Mouse (Mus musculus) urinary bladder, postnatal 25 days (tissue): ENCODE data around the gene Map4k4.

ENCODE experiments used
- DNase-seq: peaks from one replicate; pipeline ENCODE4 v3.0.0; 2022; ENCODE audit warnings: low spot score

Map4k4 gene

GRCm38 (mm10) chr1:39936332-39936802 is 35.7 kb downstream of the Map4k4 start:
- peak; percentile 69 for DNase-seq

GRCm38 (mm10) chr1:39936934-39937333 is 36.2 kb downstream of the Map4k4 start:
- DNase-seq, result no peak

- no peak for DNase-seq
Observed at GRCm38 (mm10) chr1:39937609-39938008, 36.9 kb downstream of the Map4k4 start.

DNA sequence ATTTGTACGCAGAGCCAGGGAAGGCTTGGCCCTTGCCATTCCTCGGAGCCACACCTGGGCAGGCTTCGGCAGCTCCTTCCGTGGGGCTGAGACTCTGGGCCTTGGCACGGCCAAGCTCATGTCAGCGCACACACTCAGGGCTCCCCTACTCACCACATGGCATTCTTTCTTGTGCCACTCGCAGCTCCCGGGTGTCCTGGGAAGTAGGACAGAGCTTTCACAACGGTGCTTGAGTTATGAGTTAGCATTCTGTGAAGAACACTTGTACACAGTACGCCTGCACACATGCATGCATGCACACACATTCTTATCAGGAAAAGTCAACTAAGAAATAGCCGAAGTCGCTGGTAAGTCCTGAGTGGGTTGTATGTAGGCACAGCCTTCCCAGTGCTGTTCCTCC is 38.7 kb downstream of the Map4k4 start:
- no peak for DNase-seq

- no peak for DNase-seq
Observed at GRCm38 (mm10) chr1:39940342-39940741, 39.6 kb downstream of the Map4k4 start.

DNA sequence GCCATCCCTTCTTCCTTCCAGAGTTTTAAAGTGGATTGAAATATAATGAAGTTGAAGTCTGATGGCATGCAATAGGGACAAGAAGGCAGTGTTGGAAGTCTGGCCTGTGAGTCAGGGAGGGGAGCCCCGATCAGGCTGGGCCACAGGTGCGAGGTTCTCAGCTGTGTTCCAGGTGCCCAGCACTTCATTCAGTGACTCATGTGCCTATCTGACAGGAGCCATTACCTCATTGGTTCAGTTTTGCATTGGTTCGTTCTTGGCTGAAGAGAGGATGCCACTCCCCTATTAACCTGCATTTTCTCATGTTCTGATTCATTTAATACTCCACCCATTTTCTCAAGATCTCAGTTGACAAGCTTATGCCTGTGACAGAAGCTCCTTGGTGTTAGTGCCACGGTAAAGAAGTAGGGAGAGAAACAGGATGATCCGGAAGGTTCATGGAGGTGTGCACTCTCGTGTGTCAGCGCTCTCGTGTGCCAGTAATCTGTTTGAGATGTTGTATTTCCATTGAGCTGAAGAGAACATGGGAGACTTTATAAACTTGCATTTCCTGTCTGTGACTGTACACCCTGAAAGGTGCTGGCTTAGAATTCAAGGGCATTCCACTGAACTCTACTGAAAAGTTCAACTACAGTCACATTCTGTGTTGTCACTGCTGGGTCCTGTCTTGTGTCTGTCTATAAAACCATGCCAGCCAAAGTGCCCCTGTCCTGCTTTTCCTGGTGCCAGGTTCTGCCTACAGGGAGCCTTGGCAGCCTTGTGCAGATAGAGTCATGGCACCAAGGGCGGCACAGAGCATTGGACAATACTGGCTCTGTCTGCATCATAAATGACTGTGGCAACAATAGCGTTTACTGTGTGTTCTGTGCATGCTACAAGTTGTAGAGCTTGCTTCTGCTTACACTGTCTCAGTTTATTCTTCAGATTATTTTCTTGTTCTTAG is 40.8 kb downstream of the Map4k4 start:
- no peak for DNase-seq

- DNase-seq, result no peak
Observed at GRCm38 (mm10) chr1:39942935-39943334, 42.2 kb downstream of the Map4k4 start.

DNA sequence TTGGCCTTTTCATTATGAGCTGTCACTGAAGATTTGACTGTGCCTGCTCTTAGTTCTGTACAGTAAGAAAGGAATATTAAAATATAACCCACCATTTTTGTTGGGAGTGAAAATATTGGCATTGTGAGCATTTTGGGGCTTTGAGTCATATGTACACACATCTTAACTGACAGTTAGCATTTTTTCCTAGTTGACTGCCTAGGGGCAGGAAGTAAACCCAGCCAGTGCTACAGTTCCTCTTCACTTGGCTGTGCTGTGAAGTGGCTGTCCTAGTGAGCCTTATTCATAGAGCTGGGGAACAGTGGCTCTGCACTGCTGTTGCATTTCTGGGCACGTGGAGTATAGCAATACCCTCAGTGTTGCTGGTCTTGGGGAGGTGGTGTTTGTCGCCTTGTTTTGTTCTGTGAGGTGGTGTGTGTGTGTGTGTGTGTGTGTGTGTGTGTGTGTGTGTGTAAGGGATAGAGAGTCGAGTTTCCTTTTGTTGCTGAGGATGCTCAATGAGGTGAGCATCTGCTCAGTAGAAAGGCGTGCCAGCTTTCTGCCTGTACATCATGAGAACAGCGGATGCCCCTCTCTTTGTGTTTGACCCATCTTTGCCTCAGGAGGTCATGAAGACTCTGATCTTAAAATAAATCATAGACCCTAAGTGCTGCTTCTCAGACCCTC is 43.7 kb downstream of the Map4k4 start:
- no peak for DNase-seq

GRCm38 (mm10) chr1:39944972-39945323 is 44.2 kb downstream of the Map4k4 start:
- no peak for DNase-seq

GRCm38 (mm10) chr1:39946391-39946790 is 45.7 kb downstream of the Map4k4 start:
- DNase-seq, result no peak

GRCm38 (mm10) chr1:39947179-39947578 is 46.5 kb downstream of the Map4k4 start:
- no peak for DNase-seq

GRCm38 (mm10) chr1:39947701-39948359 is 47.1 kb downstream of the Map4k4 start:
- DNase-seq, result no peak

DNA sequence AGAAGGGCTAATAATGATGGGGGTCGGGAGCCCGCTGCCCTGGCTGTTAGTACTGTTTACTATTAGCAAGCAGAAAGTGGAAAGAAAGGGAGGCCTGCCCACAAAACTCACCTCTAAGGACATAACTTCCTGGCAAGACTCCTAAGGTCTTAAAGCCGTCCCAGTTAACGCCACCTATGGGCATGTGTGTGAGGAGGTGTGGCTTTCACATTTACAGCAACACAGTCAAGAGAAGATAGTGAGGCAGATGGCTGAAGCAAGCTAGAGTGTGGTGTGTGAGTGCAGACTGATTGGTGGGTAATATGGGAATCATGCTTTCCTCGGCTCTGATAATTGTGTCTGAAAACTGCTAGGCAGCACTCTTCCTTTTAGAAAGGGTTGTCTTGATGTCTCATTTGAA is 48.5 kb downstream of the Map4k4 start:
- no peak for DNase-seq

DNA sequence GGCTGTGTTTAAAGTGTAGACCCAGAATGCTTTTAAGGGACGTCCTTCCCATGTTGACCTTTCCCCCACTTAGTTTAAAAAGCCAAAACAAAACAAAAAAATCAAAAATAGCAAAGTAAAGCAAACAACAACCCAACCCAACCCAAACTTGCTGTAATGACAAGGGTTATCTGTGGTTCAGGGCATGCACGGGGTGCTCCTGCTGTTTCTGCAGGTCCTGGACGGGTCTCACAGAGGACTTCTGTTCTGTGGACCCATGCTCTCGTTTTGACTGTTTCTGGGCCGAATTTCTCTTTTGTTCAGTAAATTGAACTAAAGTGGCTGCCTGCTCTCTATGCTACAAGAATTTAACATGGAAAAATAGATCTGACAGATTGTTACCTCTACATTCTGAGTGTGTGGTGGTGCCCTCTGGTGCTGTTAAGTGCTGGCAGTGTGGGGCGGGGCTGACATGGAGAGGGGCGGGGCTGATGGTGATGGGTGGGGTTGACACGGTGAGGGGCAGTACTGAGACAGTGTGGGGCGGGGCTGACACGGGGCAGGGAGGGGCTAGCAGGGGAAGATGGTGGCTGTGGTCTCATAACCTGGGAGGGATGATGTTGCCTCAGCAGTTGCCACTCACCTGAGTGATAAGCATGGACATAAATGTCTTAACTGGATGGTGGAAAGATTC is 49.2 kb downstream of the Map4k4 start:
- DNase-seq, result no peak

DNA sequence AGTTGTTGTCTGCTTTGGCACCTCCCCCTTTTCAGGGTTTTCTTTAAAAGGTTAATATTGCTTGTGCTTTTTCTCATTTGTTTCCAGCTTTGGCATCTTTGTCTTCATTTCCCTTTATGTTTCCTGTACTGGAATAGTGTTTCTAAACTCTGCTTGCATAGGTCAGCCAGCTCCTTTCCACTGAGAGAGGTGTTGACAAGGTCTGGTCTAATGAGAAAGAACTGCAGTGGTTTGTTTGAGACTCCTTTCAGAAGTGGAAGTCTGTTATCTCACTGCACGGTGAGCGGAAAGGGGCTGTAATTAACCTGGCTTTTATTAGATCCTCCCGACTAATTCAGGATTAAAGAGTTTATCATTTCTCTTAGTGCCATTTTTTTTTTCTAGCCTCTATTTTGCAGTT is 49.9 kb downstream of the Map4k4 start:
- DNase-seq, result no peak

GRCm38 (mm10) chr1:39954652-39955051 is 53.9 kb downstream of the Map4k4 start:
- no peak for DNase-seq

- no peak for DNase-seq
Observed at GRCm38 (mm10) chr1:39956712-39957111, 56.0 kb downstream of the Map4k4 start.

- no peak for DNase-seq
Observed at GRCm38 (mm10) chr1:39957981-39958380, 57.3 kb downstream of the Map4k4 start.

GRCm38 (mm10) chr1:39960623-39961022 is 59.9 kb downstream of the Map4k4 start:
- DNase-seq, result no peak

DNA sequence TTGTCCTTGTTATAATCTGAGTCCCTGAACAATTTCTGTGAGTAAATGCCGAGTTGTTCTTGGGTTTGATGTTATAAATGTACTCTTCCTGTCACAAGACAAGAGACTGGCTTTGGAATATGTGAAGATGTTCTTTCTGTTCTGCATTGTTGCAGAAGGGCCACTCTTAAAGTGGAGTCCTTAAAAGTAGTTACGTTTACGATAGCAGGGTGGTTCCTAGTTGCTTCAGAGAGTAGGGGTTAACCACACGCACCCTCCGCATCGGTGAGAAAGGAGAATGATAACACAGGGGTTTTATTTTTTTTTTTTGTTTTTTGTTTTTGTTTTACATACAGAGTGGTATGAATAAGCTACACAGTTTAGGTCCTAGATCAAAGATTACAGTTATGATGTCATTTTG is 60.4 kb downstream of the Map4k4 start:
- DNase-seq, result no peak

DNA sequence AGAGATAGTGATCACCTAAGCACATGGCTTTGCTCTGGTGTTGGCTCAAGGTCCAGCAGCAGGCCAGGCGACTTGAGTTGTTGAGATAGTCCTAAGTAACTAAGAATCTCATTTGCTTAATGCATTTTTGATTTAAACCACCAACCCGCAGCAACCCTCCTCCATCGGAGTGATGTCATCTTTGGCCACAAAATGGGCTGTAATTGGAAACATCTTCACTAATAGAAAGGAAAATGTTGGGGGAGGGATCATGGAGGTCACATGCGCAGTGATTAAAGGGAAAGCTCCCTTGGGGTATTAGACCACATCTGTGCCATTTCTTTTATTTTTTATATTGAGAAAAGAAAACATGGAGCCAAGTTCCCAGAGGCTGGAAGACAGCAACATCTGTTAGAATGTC is 61.6 kb downstream of the Map4k4 start:
- DNase-seq, result no peak

DNA sequence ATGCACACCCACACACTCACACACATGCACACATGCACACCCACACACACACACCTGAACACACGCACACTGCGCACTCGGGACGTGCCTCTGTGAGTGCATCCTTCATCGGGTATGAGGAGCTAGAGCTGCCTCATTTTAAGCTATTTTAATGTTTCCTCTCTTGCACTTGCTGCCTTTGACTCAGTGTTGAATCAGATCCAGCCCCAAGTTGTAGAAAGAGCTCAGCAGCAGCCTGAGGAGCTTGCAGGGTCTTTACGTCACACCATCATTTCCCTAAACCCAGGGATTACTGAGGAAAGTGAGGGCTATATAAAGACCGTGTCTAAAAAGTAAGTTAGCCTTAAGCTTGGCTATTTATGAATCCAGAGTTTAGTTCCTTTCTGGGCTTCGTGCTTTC is 62.1 kb downstream of the Map4k4 start:
- DNase-seq, result no peak
